Mouse (Mus musculus): ENCODE results near the gene Taf1d. TPM values are rescaled to one million over a fixed set of nuclear protein-coding genes. Genes with fewer than 3 reads are reported as not detected.

Taf1d gene
- polyA plus RNA-seq, 1 experiment: 16.8 TPM

DNA sequence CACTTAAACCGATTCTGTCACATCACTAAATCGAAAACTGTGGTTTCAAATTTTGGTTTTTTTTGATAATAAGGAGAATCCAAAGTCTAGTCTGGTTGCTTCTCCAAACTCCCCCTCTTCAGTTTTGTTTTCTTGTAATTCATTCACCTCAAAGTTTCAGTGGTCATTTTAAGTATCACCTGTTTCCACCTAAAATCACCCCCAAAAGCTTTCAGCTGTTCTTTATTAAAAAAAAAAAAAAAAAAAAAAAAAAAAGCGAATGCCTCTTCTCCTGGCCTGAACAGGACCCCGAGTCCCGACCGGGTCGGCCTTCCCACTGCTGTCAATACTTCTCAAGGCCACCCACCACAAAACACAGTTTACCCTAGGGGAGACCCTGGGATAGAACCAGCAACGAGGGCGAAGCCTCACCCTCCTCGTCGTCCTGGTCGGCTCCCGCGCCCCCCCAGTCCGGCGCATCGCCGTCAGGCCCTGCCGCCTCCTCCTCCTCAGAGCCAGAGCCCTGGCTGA, 26.8 kb upstream of the Taf1d start:
- Histone ChIP-seq H3K27ac (ENCODE audit: control insufficient read depth, insufficient read depth, low read depth, low read length) (peak overlapping the region; percentile 89), H3K27me3 (ENCODE audit: control insufficient read depth, insufficient read depth, low read length) (no peaks in the 10 kb centered on the region), H3K36me3 (ENCODE audit: control insufficient read depth, insufficient read depth, low read length) (no peaks in the 10 kb centered on the region), H3K4me3 (ENCODE audit: control insufficient read depth, low read depth, low read length) (peak overlapping the region; percentile 97), H3K4me1 (ENCODE audit: control insufficient read depth, insufficient read depth, low read length) (peaks cover 3% of the 10 kb centered on the region; the same call in 1 of the 2 replicates)
- TF ChIP-seq CTCF (IDR thresholded peaks at IDR 0.05; ENCODE audit: control insufficient read depth, insufficient read depth, insufficient replicate concordance, low read depth, low read length) (no peak), POLR2A (IDR thresholded peaks at IDR 0.05; ENCODE audit: control insufficient read depth, low read depth, low read length) (no peak)

GRCm38 (mm10) chr9:15279649-15280490, 26.1 kb upstream of the Taf1d start, which contains the start of gene Med17:
Med17 (minus strand) TSS chr9:15279931.
- Histone ChIP-seq H3K36me3 (ENCODE audit: control insufficient read depth, insufficient read depth, low read length) (no peaks in the 10 kb centered on the region), H3K4me3 (ENCODE audit: control insufficient read depth, low read depth, low read length) (peak within 1 kb of the TSS; percentile 97), H3K4me1 (ENCODE audit: control insufficient read depth, insufficient read depth, low read length) (peaks cover 3% of the 10 kb centered on the region; the same call in 1 of the 2 replicates), H3K27me3 (ENCODE audit: control insufficient read depth, insufficient read depth, low read length) (no peaks in the 10 kb centered on the region), H3K27ac (ENCODE audit: control insufficient read depth, insufficient read depth, low read depth, low read length) (peak within 1 kb of the TSS; percentile 89)
- TF ChIP-seq POLR2A (IDR thresholded peaks at IDR 0.05; ENCODE audit: control insufficient read depth, low read depth, low read length): peak; percentile 98
- TF ChIP-seq CTCF (IDR thresholded peaks at IDR 0.05; ENCODE audit: control insufficient read depth, insufficient read depth, insufficient replicate concordance, low read depth, low read length): no peak

- Histone ChIP-seq H3K27me3 (ENCODE audit: control insufficient read depth, insufficient read depth, low read length) (no peaks in the 10 kb centered on the region), H3K27ac (ENCODE audit: control insufficient read depth, insufficient read depth, low read depth, low read length) (peak overlapping the region; percentile 57; the same call in 1 of the 2 replicates), H3K36me3 (ENCODE audit: control insufficient read depth, insufficient read depth, low read length) (no peaks in the 10 kb centered on the region), H3K4me1 (ENCODE audit: control insufficient read depth, insufficient read depth, low read length) (peaks cover 3% of the 10 kb centered on the region; the same call in 1 of the 2 replicates), H3K4me3 (ENCODE audit: control insufficient read depth, low read depth, low read length) (peak overlapping the region; percentile 97)
- TF ChIP-seq CTCF (IDR thresholded peaks at IDR 0.05; ENCODE audit: control insufficient read depth, insufficient read depth, insufficient replicate concordance, low read depth, low read length): no peak
- TF ChIP-seq POLR2A (IDR thresholded peaks at IDR 0.05; ENCODE audit: control insufficient read depth, low read depth, low read length): no peak
These were observed 25.5 kb upstream of the Taf1d start for GRCm38 (mm10) chr9:15280491-15280879.

- Histone ChIP-seq H3K4me1 (ENCODE audit: control insufficient read depth, insufficient read depth, low read length) (peaks cover 2% of the 10 kb centered on the region; the same call in 1 of the 2 replicates), H3K36me3 (ENCODE audit: control insufficient read depth, insufficient read depth, low read length) (no peaks in the 10 kb centered on the region), H3K27me3 (ENCODE audit: control insufficient read depth, insufficient read depth, low read length) (no peaks in the 10 kb centered on the region), H3K4me3 (ENCODE audit: control insufficient read depth, low read depth, low read length) (no peak overlapping the region), H3K27ac (ENCODE audit: control insufficient read depth, insufficient read depth, low read depth, low read length) (no peak overlapping the region)
- TF ChIP-seq CTCF (IDR thresholded peaks at IDR 0.05; ENCODE audit: control insufficient read depth, insufficient read depth, insufficient replicate concordance, low read depth, low read length) (peak; percentile 9; the same call in 1 of the 2 replicates), POLR2A (IDR thresholded peaks at IDR 0.05; ENCODE audit: control insufficient read depth, low read depth, low read length) (no peak)
These were observed 20.6 kb upstream of the Taf1d start for GRCm38 (mm10) chr9:15285443-15285842.

DNA sequence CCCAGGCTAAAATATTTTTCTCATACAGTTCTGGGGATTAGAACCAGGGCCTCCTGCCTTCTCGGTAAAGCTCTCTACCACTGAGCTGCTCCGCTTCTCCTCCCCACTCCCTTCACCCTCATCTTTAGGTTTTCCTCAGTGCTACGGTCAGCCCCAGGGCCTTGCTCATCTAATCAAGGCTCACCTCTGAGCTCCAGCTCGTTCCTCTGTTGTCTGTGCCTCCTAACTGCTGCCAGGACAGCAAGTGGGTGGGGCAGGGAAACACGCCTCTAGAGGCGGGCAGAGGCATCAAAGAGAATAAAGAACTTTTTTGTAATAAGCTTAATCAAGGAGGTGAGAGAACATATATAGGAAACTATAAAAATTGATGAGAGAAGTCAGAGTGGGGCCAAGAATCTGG, 18.2 kb upstream of the Taf1d start:
- TF ChIP-seq CTCF (IDR thresholded peaks at IDR 0.05; ENCODE audit: control insufficient read depth, insufficient read depth, insufficient replicate concordance, low read depth, low read length) (no peak), POLR2A (IDR thresholded peaks at IDR 0.05; ENCODE audit: control insufficient read depth, low read depth, low read length) (no peak)
- Histone ChIP-seq H3K36me3 (ENCODE audit: control insufficient read depth, insufficient read depth, low read length) (no peaks in the 10 kb centered on the region; the same call in none of the 2 replicates), H3K4me1 (ENCODE audit: control insufficient read depth, insufficient read depth, low read length) (no peaks in the 10 kb centered on the region), H3K27ac (ENCODE audit: control insufficient read depth, insufficient read depth, low read depth, low read length) (no peak overlapping the region), H3K4me3 (ENCODE audit: control insufficient read depth, low read depth, low read length) (no peak overlapping the region), H3K27me3 (ENCODE audit: control insufficient read depth, insufficient read depth, low read length) (no peaks in the 10 kb centered on the region)

DNA sequence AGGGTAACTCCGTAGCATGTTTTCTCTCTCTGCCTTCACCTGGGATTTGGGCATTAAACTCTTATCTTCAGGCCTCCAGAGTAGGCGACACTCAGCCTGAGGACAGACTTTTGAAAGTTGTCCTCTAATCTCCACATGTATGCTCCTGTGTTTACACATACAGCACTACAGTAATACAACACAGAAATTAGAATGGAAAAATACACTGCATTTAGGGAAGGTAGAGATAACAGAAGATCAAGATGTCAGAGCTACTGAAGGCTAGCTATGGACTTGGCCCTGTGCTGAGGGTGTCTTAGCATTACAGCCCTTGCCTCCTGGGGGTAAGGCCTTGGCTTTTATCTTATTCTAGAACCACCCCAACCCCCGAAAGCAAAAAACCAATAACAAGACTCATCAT, 17.6 kb upstream of the Taf1d start:
- Histone ChIP-seq H3K36me3 (ENCODE audit: control insufficient read depth, insufficient read depth, low read length) (no peaks in the 10 kb centered on the region; the same call in none of the 2 replicates), H3K27me3 (ENCODE audit: control insufficient read depth, insufficient read depth, low read length) (no peaks in the 10 kb centered on the region), H3K27ac (ENCODE audit: control insufficient read depth, insufficient read depth, low read depth, low read length) (no peak overlapping the region), H3K4me1 (ENCODE audit: control insufficient read depth, insufficient read depth, low read length) (no peaks in the 10 kb centered on the region), H3K4me3 (ENCODE audit: control insufficient read depth, low read depth, low read length) (no peak overlapping the region)
- no peak for TF ChIP-seq CTCF (IDR thresholded peaks at IDR 0.05; ENCODE audit: control insufficient read depth, insufficient read depth, insufficient replicate concordance, low read depth, low read length)
- no peak for TF ChIP-seq POLR2A (IDR thresholded peaks at IDR 0.05; ENCODE audit: control insufficient read depth, low read depth, low read length)

DNA sequence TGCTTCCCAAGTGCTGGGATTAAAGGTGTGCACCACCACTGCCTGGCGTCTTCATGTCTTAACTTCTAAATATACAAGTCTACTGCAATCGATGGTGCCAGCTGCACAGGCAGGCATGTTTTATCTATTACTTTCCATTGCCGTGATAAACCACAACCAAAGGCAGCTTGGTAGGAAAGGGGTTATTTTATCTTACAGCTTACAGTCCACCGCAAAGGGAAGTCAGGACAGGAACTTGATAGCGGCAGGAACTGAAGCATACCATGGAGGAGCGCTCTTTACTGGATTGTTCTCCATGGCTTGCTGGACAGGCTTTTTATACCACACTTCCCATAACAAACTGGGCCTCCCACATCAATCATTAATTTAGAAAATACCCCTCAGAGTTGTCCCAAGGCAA, 16.8 kb upstream of the Taf1d start:
- TF ChIP-seq POLR2A (IDR thresholded peaks at IDR 0.05; ENCODE audit: control insufficient read depth, low read depth, low read length): no peak
- TF ChIP-seq CTCF (IDR thresholded peaks at IDR 0.05; ENCODE audit: control insufficient read depth, insufficient read depth, insufficient replicate concordance, low read depth, low read length): no peak
- Histone ChIP-seq H3K4me1 (ENCODE audit: control insufficient read depth, insufficient read depth, low read length) (no peaks in the 10 kb centered on the region), H3K4me3 (ENCODE audit: control insufficient read depth, low read depth, low read length) (no peak overlapping the region), H3K36me3 (ENCODE audit: control insufficient read depth, insufficient read depth, low read length) (no peaks in the 10 kb centered on the region; the same call in none of the 2 replicates), H3K27ac (ENCODE audit: control insufficient read depth, insufficient read depth, low read depth, low read length) (no peak overlapping the region), H3K27me3 (ENCODE audit: control insufficient read depth, insufficient read depth, low read length) (no peaks in the 10 kb centered on the region)

Measured in testis, adult 2 months (tissue).